14 mouse cellular contexts compared by ENCODE assay signal in the genomic region with DNA sequence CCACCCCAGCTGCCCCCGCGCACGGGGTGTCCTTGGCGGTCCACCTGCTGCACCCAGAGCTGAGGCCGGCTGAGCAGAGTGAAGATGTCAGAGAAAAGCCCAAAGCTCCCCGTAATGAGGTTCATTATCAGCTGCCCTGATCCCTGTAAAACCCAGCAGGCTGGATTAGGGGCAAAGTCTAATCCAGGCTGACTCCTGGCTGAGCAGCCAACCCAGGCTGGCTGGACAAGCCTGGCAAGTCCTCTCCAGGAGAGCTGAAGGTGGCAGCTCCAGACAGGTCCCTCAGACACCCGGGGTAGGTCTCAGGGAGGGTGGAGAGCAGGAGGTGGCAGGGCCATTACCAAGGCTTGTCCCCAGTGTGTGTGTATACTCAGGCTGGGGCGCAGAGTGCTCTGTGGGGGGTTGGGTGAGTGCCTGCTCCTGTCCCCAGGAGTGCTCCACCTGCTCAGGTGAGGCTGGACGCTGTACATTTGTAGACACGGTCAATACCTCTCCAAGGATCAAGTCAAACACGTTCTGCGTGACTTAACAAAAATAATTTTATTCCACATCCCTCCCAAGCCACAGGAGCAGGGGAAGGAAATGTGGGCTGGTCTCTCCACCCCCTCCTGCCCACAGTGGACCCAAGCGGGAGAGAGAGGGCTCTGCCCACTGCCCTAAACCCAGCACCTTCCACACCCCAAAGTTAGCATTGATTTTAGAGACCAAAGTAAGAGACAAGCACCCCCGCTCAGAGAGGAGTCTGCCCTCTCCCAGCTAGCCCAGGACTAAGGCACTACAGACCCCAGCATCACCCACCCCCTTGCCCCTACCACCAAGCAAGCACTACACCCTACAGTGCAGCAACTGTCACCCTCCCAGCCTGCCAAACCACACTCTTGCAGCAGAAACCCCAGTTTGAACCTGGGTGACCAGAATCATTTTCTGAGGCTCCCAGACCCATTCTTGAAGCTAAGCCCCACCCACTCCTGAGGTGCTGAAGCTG. TPM values are rescaled to one million over a fixed set of nuclear protein-coding genes. Genes with fewer than 3 reads are reported as not detected.
A peak's percentile ranks its signal among the peaks of the same experiment; 100 is the strongest.
DNase-seq lines count a peak whose midpoint lies in the region; ATAC-seq lines count a peak whose summit lies in the region.
"Had no signal": no experiment of that assay in that cellular context is flagged by ENCODE, and none has a peak within 500 bp of the region (broad histone marks: within the 10 kb centered on the region; RNA-seq: fewer than 3 reads in every experiment).

No protein-coding gene starts in this region.

- no peaks in the 10 kb centered on the region for H3K27me3 ChIP-seq in forebrain, embryonic 13.5 days
- H3K27me3 ChIP-seq in forebrain, embryonic 14.5 days (replicated peaks; ENCODE audit: control insufficient read depth, insufficient read depth, low read length): no peaks in the 10 kb centered on the region
- H3K27me3 ChIP-seq in embryonic facial prominence, embryonic 15.5 days: no peaks in the 10 kb centered on the region
- H3K27me3 ChIP-seq: Patski had no signal

- no peaks in the 10 kb centered on the region for H3K9me3 ChIP-seq in forebrain, embryonic 13.5 days (replicated peaks)
- H3K9me3 ChIP-seq in forebrain, embryonic 14.5 days (replicated peaks; ENCODE audit: control insufficient read depth, low read length): no peaks in the 10 kb centered on the region
- H3K9me3 ChIP-seq in embryonic facial prominence, embryonic 15.5 days (replicated peaks): no peaks in the 10 kb centered on the region

- WGBS in forebrain, embryonic 13.5 days: 48% methylated on average over 14 of the region's 14 CpGs
- 51% methylated on average over 14 of the region's 14 CpGs for WGBS in forebrain, embryonic 14.5 days
- WGBS in embryonic facial prominence, embryonic 15.5 days: 61% methylated on average over 14 of the region's 14 CpGs

- no peak overlapping the region for H3K27ac ChIP-seq in forebrain, embryonic 13.5 days
- H3K27ac ChIP-seq in forebrain, embryonic 14.5 days (ENCODE audit: low read depth, low read length): no peak overlapping the region
- no peak overlapping the region for H3K27ac ChIP-seq in embryonic facial prominence, embryonic 15.5 days (replicated peaks)

- no peak overlapping the region for H3K9ac ChIP-seq in forebrain, embryonic 13.5 days
- H3K9ac ChIP-seq in forebrain, embryonic 14.5 days (ENCODE audit: low read length): no peak overlapping the region
- no peak overlapping the region for H3K9ac ChIP-seq in embryonic facial prominence, embryonic 15.5 days

- H3K4me2 ChIP-seq in forebrain, embryonic 13.5 days: no peak overlapping the region
- H3K4me2 ChIP-seq in forebrain, embryonic 14.5 days (ENCODE audit: low read length): no peak overlapping the region
- H3K4me2 ChIP-seq in embryonic facial prominence, embryonic 15.5 days (replicated peaks): no peak overlapping the region

- intact Hi-C loops in gastrocnemius, postnatal 14 days (cut with DNase I; ENCODE audit: low total_unique reads): no loop called here

- no peaks in the 10 kb centered on the region for H3K4me1 ChIP-seq in forebrain, embryonic 13.5 days
- no peaks in the 10 kb centered on the region for H3K4me1 ChIP-seq in forebrain, embryonic 14.5 days (ENCODE audit: control insufficient read depth, insufficient read depth, low read length)
- no peaks in the 10 kb centered on the region for H3K4me1 ChIP-seq in embryonic facial prominence, embryonic 15.5 days

- peaks cover 33% of the 10 kb centered on the region; the same call in 1 of the 2 replicates for H3K36me3 ChIP-seq in forebrain, embryonic 13.5 days (ENCODE audit: poor library complexity, severe bottlenecking)
- peaks cover 25% of the 10 kb centered on the region for H3K36me3 ChIP-seq in forebrain, embryonic 14.5 days (ENCODE audit: control insufficient read depth, insufficient read depth, low read length)
- H3K36me3 ChIP-seq in embryonic facial prominence, embryonic 15.5 days: peaks cover 28% of the 10 kb centered on the region

- no peak overlapping the region for H3K4me3 ChIP-seq in forebrain, embryonic 13.5 days
- H3K4me3 ChIP-seq in forebrain, embryonic 14.5 days (ENCODE audit: low read depth, low read length): no peak overlapping the region
- no peak overlapping the region for H3K4me3 ChIP-seq in embryonic facial prominence, embryonic 15.5 days (replicated peaks)
- H3K4me3 ChIP-seq: myocyte had no signal

- no peak for DNase-seq in forebrain, embryonic 14.5 days (ENCODE audit: low spot score)
- DNase-seq in kidney, postnatal 14 days: peak; percentile 67
- no peak for DNase-seq in frontal cortex, postnatal 14 days (ENCODE audit: low spot score in 2 of 2)
- no peak for DNase-seq in gastrocnemius, postnatal 14 days
- DNase-seq: B cell, adult 2 months had no signal

- ATAC-seq in forebrain, embryonic 13.5 days: peak; percentile 27; the same call in 1 of the 2 replicates
- no peak for ATAC-seq in forebrain, embryonic 14.5 days
- ATAC-seq in embryonic facial prominence, embryonic 15.5 days (ENCODE audit: insufficient number of reproducible peaks, low FRiP score, low TSS enrichment, low read depth): peak; percentile 25; the same call in 1 of the 2 replicates
- peak; percentile 28; the same call in 1 of the 2 replicates for ATAC-seq in megakaryocyte-erythroid progenitor cell, adult 5-6 weeks (replicated peaks; ENCODE audit: low FRiP score, low TSS enrichment, poor library complexity, severe bottlenecking)
- no peak for ATAC-seq in frontal cortex, adult (ENCODE audit: low TSS enrichment)
- ATAC-seq: Patski had no signal

RNA-seq across cellular contexts. Expression of gene Lhx4, which starts 26.4 kb away (rescaled TPM):
- 0.04 and 0.06 TPM in 2 replicates for polyA plus RNA-seq in forebrain, embryonic 13.5 days (2015; fragmentation: Nextera tagmentation; extraction: Ambion mirVana)
- 0.11 TPM in 1 of 2 replicates, not detected in the other for polyA plus RNA-seq in forebrain, embryonic 14.5 days (2014; fragmentation: Nextera tagmentation; extraction: Ambion mirVana)
- 0.05 TPM in 1 of 2 replicates, not detected in the other for polyA plus RNA-seq in embryonic facial prominence, embryonic 15.5 days (2015; fragmentation: Nextera tagmentation; extraction: Ambion mirVana)
- not detected in 2 replicates for total RNA-seq in megakaryocyte-erythroid progenitor cell, adult 5-6 weeks (2014; fragmentation: Nextera tagmentation)
- not detected in 2 replicates for total RNA-seq in megakaryocyte-erythroid progenitor cell, adult 5-6 weeks (2017)
- total RNA-seq in gastrocnemius, postnatal 14 days (2021): not detected
- total RNA-seq: gastrocnemius, adult 8-10 months had no signal
- polyA plus RNA-seq: limb, embryonic 14.5 days; Patski; spleen, adult 2 months had no signal

RNA-seq across cellular contexts. Expression of gene Qsox1, which starts 34.8 kb away (rescaled TPM):
- 16.7 and 17.4 TPM in 2 replicates for polyA plus RNA-seq in forebrain, embryonic 13.5 days (2015; fragmentation: Nextera tagmentation; extraction: Ambion mirVana)
- polyA plus RNA-seq in forebrain, embryonic 14.5 days (2014; fragmentation: Nextera tagmentation; extraction: Ambion mirVana): 7.9 and 8.6 TPM in 2 replicates
- polyA plus RNA-seq in embryonic facial prominence, embryonic 15.5 days (2015; fragmentation: Nextera tagmentation; extraction: Ambion mirVana): 41.4 and 42.2 TPM in 2 replicates
- total RNA-seq in megakaryocyte-erythroid progenitor cell, adult 5-6 weeks (2014; fragmentation: Nextera tagmentation): 16.5 and 16.6 TPM in 2 replicates
- total RNA-seq in megakaryocyte-erythroid progenitor cell, adult 5-6 weeks (2017): 22.4 and 32.0 TPM in 2 replicates
- total RNA-seq in gastrocnemius, postnatal 14 days (2021): 10 to 100 TPM; 32.3 to 33.3 TPM

Comparison
In these comparisons a context has a peak if more than half of its experiments do, and no peak if none do; other contexts are left out.
1. ATAC-seq: peak in forebrain, embryonic 13.5 days (single experiment), embryonic facial prominence, embryonic 15.5 days (single experiment) and megakaryocyte-erythroid progenitor cell, adult 5-6 weeks (single experiment); none in forebrain, embryonic 14.5 days (single experiment) and frontal cortex, adult (single experiment).